Mouse (Mus musculus) hindbrain, embryonic 15.5 days (tissue): ENCODE measurements at regions not wholly inside any gene's neighbourhood (a gene's known extent, or its start where the extent isn't known, plus 50 kb on each side); places are given as distances from the start of the nearest gene placed in this dataset.
A peak's percentile ranks its signal among the peaks of the same experiment; 100 is the strongest.

Source experiments
- ATAC-seq: fragments of 200-750 bp; cut with Nextera tagmentation; 2 replicates; pipeline ENCODE4 v1.8.0; 2017; ENCODE audit warnings: low read depth, moderate number of reproducible peaks, moderate TSS enrichment; ENCODE audit not compliant: low FRiP score
- H3K27ac ChIP-seq: fragments of 300-500 bp; sonication (generic); replicated peaks from 2 replicates; pipeline ENCODE4 v1.5.1; 2015; ENCODE audit warnings: mild to moderate bottlenecking, inconsistent platforms
- H3K27me3 ChIP-seq: fragments of 300-500 bp; sonication (generic); 2 replicates; pipeline ENCODE4 v1.6.1; 2015; ENCODE audit warnings: control low read depth, inconsistent platforms
- H3K36me3 ChIP-seq: fragments of 300-500 bp; sonication (generic); 2 replicates; pipeline ENCODE4 v1.6.1; 2015; ENCODE audit warnings: control low read depth, inconsistent platforms
- H3K4me1 ChIP-seq: fragments of 300-500 bp; sonication (generic); replicated peaks from 2 replicates; pipeline ENCODE4 v1.6.1; 2015; ENCODE audit warnings: control low read depth, inconsistent platforms
- H3K4me2 ChIP-seq: fragments of 300-500 bp; sonication (generic); 2 replicates; pipeline ENCODE4 v1.6.1; 2015; ENCODE audit warnings: moderate library complexity, mild to moderate bottlenecking, inconsistent platforms
- H3K4me3 ChIP-seq: fragments of 300-500 bp; sonication (generic); 2 replicates; pipeline ENCODE4 v1.5.1; 2015; ENCODE audit warnings: mild to moderate bottlenecking, inconsistent platforms
- H3K9ac ChIP-seq: fragments of 300-500 bp; sonication (generic); 2 replicates; pipeline ENCODE4 v1.6.1; 2015; ENCODE audit warnings: inconsistent platforms
- H3K9me3 ChIP-seq: fragments of 300-500 bp; sonication (generic); 2 replicates; pipeline ENCODE4 v1.6.1; 2016; ENCODE audit warnings: control low read depth, inconsistent platforms
- WGBS: fragments of 180-500 bp; shearing (Covaris S2); methylation state at CpG from one replicate; pipeline ENCODE4 v1.1.7; 2015; 5-methylcytosine and 5-hydroxymethylcytosine counted together

- Histone ChIP-seq H3K9ac (no peak overlapping the region), H3K36me3 (no peaks in the 10 kb centered on the region), H3K4me1 (peaks cover 35% of the 10 kb centered on the region), H3K27ac (no peak overlapping the region), H3K9me3 (no peaks in the 10 kb centered on the region), H3K4me2 (no peak overlapping the region), H3K4me3 (no peak overlapping the region), H3K27me3 (0 out of 2 replicates have a peak, but pooled peaks cover 5% of the 10 kb centered on the region)
- WGBS: 43% methylated on average over 6 of the region's 6 CpGs
- ATAC-seq: peak; percentile 40; the same call in 1 of the 2 replicates
Measured at GRCm38 (mm10) chr5:111506821-111507220, 89.7 kb downstream of the Mn1 start.

- H3K4me1 ChIP-seq: peaks cover 40% of the 10 kb centered on the region
- 98% methylated on average over 2 of the region's 2 CpGs for WGBS
- H3K9ac ChIP-seq: no peak overlapping the region
- ATAC-seq: no peak
- H3K27me3 ChIP-seq: 0 out of 2 replicates have a peak, but pooled peaks cover 5% of the 10 kb centered on the region
- no peak overlapping the region for H3K27ac ChIP-seq
- H3K4me2 ChIP-seq: no peak overlapping the region
- H3K9me3 ChIP-seq: no peaks in the 10 kb centered on the region
- H3K36me3 ChIP-seq: no peaks in the 10 kb centered on the region
- no peak overlapping the region for H3K4me3 ChIP-seq
Measured at GRCm38 (mm10) chr5:111507332-111507731, 90.2 kb downstream of the Mn1 start.

GRCm38 (mm10) chr5:111509014-111509561 lies 91.9 kb downstream of the Mn1 start:
- Histone ChIP-seq H3K9me3 (no peaks in the 10 kb centered on the region), H3K4me3 (no peak overlapping the region), H3K27ac (0 out of 2 replicates have a peak overlapping the region, but pooled peaks have one; percentile 35), H3K4me1 (peaks cover 43% of the 10 kb centered on the region), H3K36me3 (no peaks in the 10 kb centered on the region), H3K4me2 (peak overlapping the region; percentile 32), H3K9ac (no peak overlapping the region), H3K27me3 (0 out of 2 replicates have a peak, but pooled peaks cover 5% of the 10 kb centered on the region)
- WGBS: under 1% methylated on average over 18 of the region's 21 CpGs
- ATAC-seq: no peak; the same call in 1 of the 2 replicates

GRCm38 (mm10) chr5:111509575-111510057 lies 92.5 kb downstream of the Mn1 start:
- 0 out of 2 replicates have a peak overlapping the region, but pooled peaks have one; percentile 35 for H3K27ac ChIP-seq
- H3K4me2 ChIP-seq: 0 out of 2 replicates have a peak overlapping the region, but pooled peaks have one; percentile 32
- WGBS: 12% methylated on average over 9 of the region's 9 CpGs
- no peak for ATAC-seq
- peaks cover 48% of the 10 kb centered on the region for H3K4me1 ChIP-seq
- no peaks in the 10 kb centered on the region for H3K36me3 ChIP-seq
- H3K4me3 ChIP-seq: no peak overlapping the region
- H3K9me3 ChIP-seq: no peaks in the 10 kb centered on the region
- H3K9ac ChIP-seq: no peak overlapping the region
- H3K27me3 ChIP-seq: 0 out of 2 replicates have a peak, but pooled peaks cover 5% of the 10 kb centered on the region

- Histone ChIP-seq H3K4me3 (no peak overlapping the region), H3K27me3 (0 out of 2 replicates have a peak, but pooled peaks cover 5% of the 10 kb centered on the region), H3K36me3 (no peaks in the 10 kb centered on the region), H3K9ac (no peak overlapping the region), H3K4me1 (peaks cover 49% of the 10 kb centered on the region), H3K9me3 (no peaks in the 10 kb centered on the region), H3K4me2 (no peak overlapping the region), H3K27ac (no peak overlapping the region)
- WGBS: 59% methylated on average over 5 of the region's 5 CpGs
- ATAC-seq: no peak
Measured at GRCm38 (mm10) chr5:111510183-111510878, 93.2 kb downstream of the Mn1 start.

GRCm38 (mm10) chr5:111510879-111511231 lies 93.7 kb downstream of the Mn1 start:
- ATAC-seq: no peak
- peaks cover 50% of the 10 kb centered on the region for H3K4me1 ChIP-seq

GRCm38 (mm10) chr5:111511982-111512381 lies 94.8 kb downstream of the Mn1 start:
- peaks cover 41% of the 10 kb centered on the region for H3K4me1 ChIP-seq
- peak; percentile 32; the same call in 1 of the 2 replicates for ATAC-seq

More at GRCm38 (mm10) chr5:111510879-111511231, 93.7 kb downstream of the Mn1 start:
- H3K9ac ChIP-seq: no peak overlapping the region
- no peak overlapping the region for H3K4me2 ChIP-seq
- no peak overlapping the region for H3K4me3 ChIP-seq
- 0 out of 2 replicates have a peak, but pooled peaks cover 5% of the 10 kb centered on the region for H3K27me3 ChIP-seq
- no peaks in the 10 kb centered on the region for H3K36me3 ChIP-seq
- no peak overlapping the region for H3K27ac ChIP-seq
- 51% methylated on average over 6 of the region's 6 CpGs for WGBS
- no peaks in the 10 kb centered on the region for H3K9me3 ChIP-seq

GRCm38 (mm10) chr5:111513976-111514375 lies 96.8 kb downstream of the Mn1 start:
- no peak overlapping the region for H3K27ac ChIP-seq
- ATAC-seq: no peak
- 72% methylated on average over 6 of the region's 6 CpGs for WGBS
- no peak overlapping the region for H3K4me3 ChIP-seq
- H3K4me1 ChIP-seq: peaks cover 41% of the 10 kb centered on the region
- no peak overlapping the region for H3K4me2 ChIP-seq
- H3K9ac ChIP-seq: no peak overlapping the region
- no peaks in the 10 kb centered on the region for H3K36me3 ChIP-seq
- H3K9me3 ChIP-seq: no peaks in the 10 kb centered on the region
- 0 out of 2 replicates have a peak, but pooled peaks cover 5% of the 10 kb centered on the region for H3K27me3 ChIP-seq

More at GRCm38 (mm10) chr5:111511982-111512381, 94.8 kb downstream of the Mn1 start:
- Histone ChIP-seq H3K27me3 (0 out of 2 replicates have a peak, but pooled peaks cover 5% of the 10 kb centered on the region), H3K4me3 (no peak overlapping the region), H3K9me3 (no peaks in the 10 kb centered on the region), H3K9ac (no peak overlapping the region), H3K36me3 (no peaks in the 10 kb centered on the region), H3K27ac (0 out of 2 replicates have a peak overlapping the region, but pooled peaks have one; percentile 14), H3K4me2 (no peak overlapping the region; the same call in 1 of the 2 replicates)
- WGBS: 5% methylated on average over 10 of the region's 10 CpGs

- Histone ChIP-seq H3K27ac (peak overlapping the region; percentile 72), H3K9me3 (no peaks in the 10 kb centered on the region), H3K4me1 (peaks cover 27% of the 10 kb centered on the region), H3K36me3 (no peaks in the 10 kb centered on the region), H3K9ac (no peak overlapping the region), H3K4me2 (no peak overlapping the region), H3K27me3 (no peaks in the 10 kb centered on the region), H3K4me3 (no peak overlapping the region)
- peak; percentile 25; the same call in 1 of the 2 replicates for ATAC-seq
- WGBS: 44% methylated on average over 3 of the region's 3 CpGs
Measured at GRCm38 (mm10) chr5:111519059-111519458, 101.9 kb downstream of the Mn1 start.

- H3K4me1 ChIP-seq: peaks cover 22% of the 10 kb centered on the region
- H3K4me3 ChIP-seq: no peak overlapping the region
- WGBS: 8% methylated on average over 7 of the region's 7 CpGs
- ATAC-seq: peak; percentile 77
- no peaks in the 10 kb centered on the region for H3K27me3 ChIP-seq
- H3K27ac ChIP-seq: peak overlapping the region; percentile 72
- no peak overlapping the region for H3K9ac ChIP-seq
- no peaks in the 10 kb centered on the region for H3K9me3 ChIP-seq
- H3K4me2 ChIP-seq: no peak overlapping the region
- no peaks in the 10 kb centered on the region for H3K36me3 ChIP-seq
Measured at GRCm38 (mm10) chr5:111519500-111520041, 102.4 kb downstream of the Mn1 start.

GRCm38 (mm10) chr5:111521866-111522265 lies 104.7 kb downstream of the Mn1 start:
- Histone ChIP-seq H3K4me1 (peaks cover 19% of the 10 kb centered on the region), H3K9ac (no peak overlapping the region), H3K36me3 (no peaks in the 10 kb centered on the region), H3K27me3 (no peaks in the 10 kb centered on the region), H3K4me3 (no peak overlapping the region), H3K27ac (no peak overlapping the region), H3K9me3 (no peaks in the 10 kb centered on the region), H3K4me2 (no peak overlapping the region)
- no peak for ATAC-seq
- 83% methylated on average over 2 of the region's 2 CpGs for WGBS

- H3K27me3 ChIP-seq: no peaks in the 10 kb centered on the region
- WGBS: 75% methylated on average over 7 of the region's 7 CpGs
- no peaks in the 10 kb centered on the region for H3K9me3 ChIP-seq
- ATAC-seq: no peak
- H3K4me3 ChIP-seq: no peak overlapping the region
- no peak overlapping the region for H3K27ac ChIP-seq
- H3K9ac ChIP-seq: no peak overlapping the region
- no peak overlapping the region for H3K4me2 ChIP-seq
- peaks cover 19% of the 10 kb centered on the region for H3K4me1 ChIP-seq
- H3K36me3 ChIP-seq: no peaks in the 10 kb centered on the region
Measured at GRCm38 (mm10) chr5:111522586-111522985, 105.4 kb downstream of the Mn1 start.
